Mouse (Mus musculus) embryonic facial prominence, embryonic 15.5 days (tissue): ENCODE data around the gene Cpne9. TPM values are rescaled to one million over a fixed set of nuclear protein-coding genes. Genes with fewer than 3 reads are reported as not detected.
A peak's percentile ranks its signal among the peaks of the same experiment; 100 is the strongest.

Experiments used
- ATAC-seq: fragments of 200-750 bp; cut with Nextera tagmentation; 2 replicates; pipeline ENCODE4 v1.8.0; 2017; ENCODE audit warnings: low read depth, moderate TSS enrichment; ENCODE audit not compliant: insufficient number of reproducible peaks, low FRiP score, low TSS enrichment
- H3K27ac ChIP-seq: fragments of 300-500 bp; sonication (generic); replicated peaks from 2 replicates; pipeline ENCODE4 v1.5.1; 2015; ENCODE audit warnings: mild to moderate bottlenecking, inconsistent platforms
- H3K27me3 ChIP-seq: fragments of 300-500 bp; sonication (generic); 2 replicates; pipeline ENCODE4 v1.6.1; 2015; ENCODE audit warnings: inconsistent platforms
- H3K36me3 ChIP-seq: fragments of 300-500 bp; sonication (generic); 2 replicates; pipeline ENCODE4 v1.6.1; 2015; ENCODE audit warnings: mild to moderate bottlenecking, inconsistent platforms
- H3K4me1 ChIP-seq: fragments of 300-500 bp; sonication (generic); 2 replicates; pipeline ENCODE4 v1.6.1; 2015; ENCODE audit warnings: inconsistent platforms
- H3K4me2 ChIP-seq: fragments of 300-500 bp; sonication (generic); replicated peaks from 2 replicates; pipeline ENCODE4 v1.6.1; 2015; ENCODE audit warnings: mild to moderate bottlenecking, inconsistent platforms
- H3K4me3 ChIP-seq: fragments of 300-500 bp; sonication (generic); replicated peaks from 2 replicates; pipeline ENCODE4 v1.5.1; 2015; ENCODE audit warnings: mild to moderate bottlenecking, inconsistent platforms
- H3K9ac ChIP-seq: fragments of 300-500 bp; sonication (generic); 2 replicates; pipeline ENCODE4 v1.6.1; 2015; ENCODE audit warnings: inconsistent platforms
- H3K9me3 ChIP-seq: fragments of 300-500 bp; sonication (generic); replicated peaks from 2 replicates; pipeline ENCODE4 v1.6.1; 2016; ENCODE audit warnings: inconsistent platforms
- WGBS: fragments of 180-500 bp; shearing (Covaris S2); methylation state at CpG from one replicate; pipeline ENCODE4 v1.1.7; 2015; 5-methylcytosine and 5-hydroxymethylcytosine counted together
- polyA plus RNA-seq: library from polyadenylated mRNA; unstranded; fragments of >200 nt; fragmentation: Nextera tagmentation; extraction: Ambion mirVana; gene quantifications from 2 replicates; pipeline ENCODE4 v1.2.1, GENCODE M21; 2015

The Cpne9 gene
- polyA plus RNA-seq, 1 experiment from 2014 or later, result 0.21 TPM

- Histone ChIP-seq H3K4me3 (peak within 1 kb of the TSS; percentile 64), H3K27me3 (no peaks in the 10 kb centered on the region), H3K9ac (peak within 1 kb of the TSS; percentile 78), H3K9me3 (no peaks in the 10 kb centered on the region), H3K4me2 (peak within 1 kb of the TSS; percentile 61), H3K27ac (peak within 1 kb of the TSS; percentile 24; the same call in 1 of the 2 replicates), H3K4me1 (peaks cover 26% of the 10 kb centered on the region), H3K36me3 (peaks cover 23% of the 10 kb centered on the region)
- ATAC-seq, result peak; percentile 88
- WGBS, result 12% methylated on average over 32 of the region's 32 CpGs
These were observed 61.3 kb downstream of the Cpne9 start, which contains the start of gene Camk1 for GRCm38 (mm10) chr6:113343177-113344092. Camk1 (minus strand) TSS chr6:113343984.

- peaks cover 26% of the 10 kb centered on the region for H3K4me1 ChIP-seq
- peak overlapping the region; percentile 64 for H3K4me3 ChIP-seq
- WGBS, result 47% methylated on average over 2 of the region's 2 CpGs
- no peak for ATAC-seq
- no peaks in the 10 kb centered on the region for H3K9me3 ChIP-seq
- 0 out of 2 replicates have a peak overlapping the region, but pooled peaks have one; percentile 78 for H3K9ac ChIP-seq
- H3K36me3 ChIP-seq, result peaks cover 15% of the 10 kb centered on the region
- H3K27me3 ChIP-seq, result no peaks in the 10 kb centered on the region
- H3K4me2 ChIP-seq, result peak overlapping the region; percentile 61
- peak overlapping the region; percentile 24; the same call in 1 of the 2 replicates for H3K27ac ChIP-seq
These were observed 62.2 kb downstream of the Cpne9 start for GRCm38 (mm10) chr6:113344321-113344720.

GRCm38 (mm10) chr6:113346897-113347296 lies 64.8 kb downstream of the Cpne9 start:
- H3K36me3 ChIP-seq, result no peaks in the 10 kb centered on the region
- no peak overlapping the region for H3K27ac ChIP-seq
- peaks cover 22% of the 10 kb centered on the region for H3K4me1 ChIP-seq
- no peaks in the 10 kb centered on the region for H3K27me3 ChIP-seq
- WGBS, result 81% methylated on average over 4 of the region's 4 CpGs
- H3K9ac ChIP-seq, result no peak overlapping the region
- no peak overlapping the region for H3K4me2 ChIP-seq
- H3K9me3 ChIP-seq, result no peaks in the 10 kb centered on the region
- ATAC-seq, result no peak
- H3K4me3 ChIP-seq, result no peak overlapping the region

GRCm38 (mm10) chr6:113350538-113350937 lies 68.4 kb downstream of the Cpne9 start:
- H3K9ac ChIP-seq, result no peak overlapping the region
- H3K4me1 ChIP-seq, result no peaks in the 10 kb centered on the region
- no peak for ATAC-seq

GRCm38 (mm10) chr6:113351161-113351560 lies 69.1 kb downstream of the Cpne9 start:
- H3K9ac ChIP-seq, result no peak overlapping the region
- no peaks in the 10 kb centered on the region for H3K9me3 ChIP-seq
- H3K27ac ChIP-seq, result no peak overlapping the region
- H3K36me3 ChIP-seq, result no peaks in the 10 kb centered on the region
- no peak for ATAC-seq
- no peaks in the 10 kb centered on the region for H3K27me3 ChIP-seq
- no peak overlapping the region for H3K4me2 ChIP-seq
- H3K4me1 ChIP-seq, result no peaks in the 10 kb centered on the region
- 73% methylated on average over 1 of the region's 1 CpGs for WGBS
- no peak overlapping the region for H3K4me3 ChIP-seq

More at GRCm38 (mm10) chr6:113350538-113350937, 68.4 kb downstream of the Cpne9 start:
- Histone ChIP-seq H3K9me3 (no peaks in the 10 kb centered on the region), H3K27ac (no peak overlapping the region), H3K36me3 (no peaks in the 10 kb centered on the region), H3K4me3 (no peak overlapping the region), H3K4me2 (no peak overlapping the region), H3K27me3 (no peaks in the 10 kb centered on the region)

GRCm38 (mm10) chr6:113351653-113352052 lies 69.5 kb downstream of the Cpne9 start:
- no peaks in the 10 kb centered on the region for H3K9me3 ChIP-seq
- 54% methylated on average over 10 of the region's 10 CpGs for WGBS
- no peak overlapping the region for H3K27ac ChIP-seq
- H3K4me2 ChIP-seq, result no peak overlapping the region
- H3K4me3 ChIP-seq, result no peak overlapping the region
- no peaks in the 10 kb centered on the region for H3K4me1 ChIP-seq
- H3K36me3 ChIP-seq, result no peaks in the 10 kb centered on the region
- H3K27me3 ChIP-seq, result no peaks in the 10 kb centered on the region
- no peak overlapping the region for H3K9ac ChIP-seq
- no peak for ATAC-seq

- Histone ChIP-seq H3K4me2 (no peak overlapping the region), H3K4me1 (no peaks in the 10 kb centered on the region), H3K27me3 (no peaks in the 10 kb centered on the region), H3K9ac (no peak overlapping the region), H3K4me3 (no peak overlapping the region), H3K27ac (no peak overlapping the region), H3K36me3 (no peaks in the 10 kb centered on the region), H3K9me3 (no peaks in the 10 kb centered on the region)
- ATAC-seq, result no peak
- 58% methylated on average over 3 of the region's 3 CpGs for WGBS
These were observed 70.7 kb downstream of the Cpne9 start for GRCm38 (mm10) chr6:113352820-113353219.

GRCm38 (mm10) chr6:113353696-113354095 lies 71.6 kb downstream of the Cpne9 start:
- Histone ChIP-seq H3K4me3 (no peak overlapping the region), H3K27ac (no peak overlapping the region), H3K36me3 (no peaks in the 10 kb centered on the region), H3K4me1 (no peaks in the 10 kb centered on the region), H3K9me3 (no peaks in the 10 kb centered on the region), H3K27me3 (no peaks in the 10 kb centered on the region), H3K4me2 (no peak overlapping the region), H3K9ac (no peak overlapping the region)
- ATAC-seq, result no peak
- WGBS, result 75% methylated on average over 3 of the region's 3 CpGs

Other genes starting within 250 kb of the Cpne9 start
- 42.9 and 48.3 TPM in 2 replicates for gene Thumpd3, start 236.1 kb upstream of the Cpne9 start, polyA plus RNA-seq
- gene Setd5, start 204.9 kb upstream of the Cpne9 start, polyA plus RNA-seq, result 81.1 and 84.7 TPM in 2 replicates
- 1.5 and 1.9 TPM in 2 replicates for gene Lhfpl4, start 86.9 kb upstream of the Cpne9 start, polyA plus RNA-seq
- 32.3 and 35.6 TPM in 2 replicates for gene Mtmr14, start 44.5 kb upstream of the Cpne9 start, polyA plus RNA-seq
- gene Brpf1, start 24.8 kb downstream of the Cpne9 start, polyA plus RNA-seq, result 18.0 and 22.9 TPM in 2 replicates
- 12.5 and 13.6 TPM in 2 replicates for gene Ogg1, start 44.7 kb downstream of the Cpne9 start, polyA plus RNA-seq
- 100 and 101 TPM in 2 replicates for gene Camk1, start 61.7 kb downstream of the Cpne9 start, polyA plus RNA-seq
- 51.0 and 54.2 TPM in 2 replicates for gene Tada3, start 95.6 kb downstream of the Cpne9 start, polyA plus RNA-seq
- 381 and 384 TPM in 2 replicates for gene Arpc4, start 95.8 kb downstream of the Cpne9 start, polyA plus RNA-seq
- 7.7 and 10.7 TPM in 2 replicates for gene Ttll3, start 107.0 kb downstream of the Cpne9 start, polyA plus RNA-seq
- 16.7 and 19.7 TPM in 2 replicates for gene Rpusd3, start 137.0 kb downstream of the Cpne9 start, polyA plus RNA-seq
- not detected in 2 replicates for gene Cidec, start 153.5 kb downstream of the Cpne9 start, polyA plus RNA-seq
- gene Jagn1, start 160.3 kb downstream of the Cpne9 start, polyA plus RNA-seq, result 81.4 and 84.8 TPM in 2 replicates
- gene Il17re, start 176.2 kb downstream of the Cpne9 start, polyA plus RNA-seq, result 11.7 and 12.2 TPM in 2 replicates
- gene Il17rc, start 189.1 kb downstream of the Cpne9 start, polyA plus RNA-seq, result 34.3 and 37.5 TPM in 2 replicates
- 21.5 and 22.5 TPM in 2 replicates for gene Creld1, start 201.0 kb downstream of the Cpne9 start, polyA plus RNA-seq
- gene Prrt3, start 219.6 kb downstream of the Cpne9 start, polyA plus RNA-seq, result 1.6 and 2.0 TPM in 2 replicates
- 101 and 103 TPM in 2 replicates for gene Emc3, start 249.3 kb downstream of the Cpne9 start, polyA plus RNA-seq
- gene Fancd2, start 249.4 kb downstream of the Cpne9 start, polyA plus RNA-seq, result 6.6 and 6.9 TPM in 2 replicates